Mouse (Mus musculus) gastrocnemius, postnatal 25 days (tissue): ENCODE measurements around the gene Tmem248. TPM values are rescaled to one million over a fixed set of nuclear protein-coding genes. Genes with fewer than 3 reads are reported as not detected.
A peak's percentile ranks its signal among the peaks of the same experiment; 100 is the strongest.
"Not testable (repeated sequence)": the region's sequence is repeated elsewhere in the genome, so short reads cannot be mapped to it uniquely, and the experiment has no call there.

Experiments
- DNase-seq: peaks from one replicate; pipeline ENCODE4 v3.0.0; 2022
- total RNA-seq, 2 experiments: library from RNA; stranded (reverse); gene quantifications; 1 replicate in 1 of 2; 2 replicates in 1 of 2; pipeline ENCODE4 v1.2.3; 2021

Gene Tmem248
- total RNA-seq, 2 experiments from 2014 or later, result 36.0 to 40.1 TPM

DNA sequence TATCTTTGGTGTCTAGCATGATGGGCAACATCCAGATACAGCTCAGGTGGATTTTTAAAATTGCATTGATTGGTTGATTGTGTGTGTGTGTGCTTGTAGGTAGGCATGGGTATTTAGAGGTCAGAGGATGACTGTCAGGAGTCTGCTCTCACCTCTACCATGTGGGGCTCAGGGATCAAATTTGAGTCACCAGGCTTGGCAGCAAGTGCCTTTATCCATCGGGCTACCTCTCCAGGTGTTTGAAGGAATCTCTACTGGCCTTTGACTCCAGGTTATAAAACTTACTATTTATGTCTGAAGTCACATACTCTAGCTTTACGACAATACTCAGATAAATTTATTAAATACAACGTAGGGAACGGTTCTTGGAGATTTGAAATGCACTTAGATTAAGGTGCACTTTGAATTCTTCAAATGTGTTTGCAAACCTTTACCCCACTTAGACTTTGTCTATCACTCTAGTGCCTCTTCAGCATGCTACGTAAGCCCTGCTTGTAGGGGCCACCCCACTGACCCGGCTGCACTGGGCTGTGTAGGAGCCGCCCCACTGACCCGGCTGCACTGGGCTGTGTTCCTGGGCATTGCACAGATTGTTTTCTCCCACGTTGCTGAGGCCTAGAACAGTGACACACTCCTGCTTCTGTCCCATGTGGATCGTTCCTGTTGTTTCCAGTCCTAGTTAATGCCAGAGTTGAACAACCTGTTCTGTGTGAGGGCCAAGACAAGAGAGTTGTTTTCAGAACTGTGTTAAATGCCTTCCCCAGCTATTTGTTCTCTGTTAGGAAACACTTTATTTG is 16.4 kb upstream of the Tmem248 start:
- DNase-seq, result no peak

DNA sequence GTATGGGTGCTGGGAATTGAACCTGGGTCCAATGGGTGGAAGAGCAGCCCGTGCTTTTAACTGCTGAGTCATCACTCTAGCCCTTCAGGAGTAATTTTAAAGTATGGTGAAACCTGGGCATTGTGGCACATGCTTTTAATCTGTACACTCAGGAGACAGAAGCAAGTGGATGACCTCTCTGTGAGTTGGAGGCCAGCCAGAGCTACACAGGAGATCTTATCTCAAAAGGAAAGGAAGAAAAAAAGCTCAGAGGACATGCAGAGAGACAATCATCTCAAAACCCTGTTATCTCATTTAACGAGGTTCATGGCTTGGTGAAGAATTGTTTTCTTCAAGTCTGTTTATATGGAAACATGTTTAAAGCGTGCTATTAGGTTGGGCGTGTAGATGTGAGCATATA is 12.9 kb upstream of the Tmem248 start:
- no peak for DNase-seq

DNA sequence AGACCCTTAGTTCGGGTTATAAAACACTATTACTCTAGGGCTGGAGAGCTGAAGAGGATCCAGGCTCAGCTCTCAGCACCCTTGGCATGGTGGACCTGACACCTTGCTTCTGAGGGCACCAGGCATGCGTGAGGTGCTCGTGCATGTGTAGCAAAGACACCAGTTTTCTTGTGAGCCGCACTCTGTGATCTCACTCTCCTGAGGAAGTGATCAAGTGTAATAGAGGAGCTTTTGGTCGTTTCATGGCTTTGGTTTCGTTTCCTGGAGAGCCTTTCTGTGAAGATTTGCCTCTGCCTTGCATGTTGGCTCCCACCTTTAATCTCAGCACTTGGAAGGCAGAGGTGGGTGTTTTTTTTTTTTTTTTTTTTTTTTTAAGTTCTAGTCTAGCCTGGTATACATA is 12.3 kb upstream of the Tmem248 start:
- DNase-seq, result no peak

DNA sequence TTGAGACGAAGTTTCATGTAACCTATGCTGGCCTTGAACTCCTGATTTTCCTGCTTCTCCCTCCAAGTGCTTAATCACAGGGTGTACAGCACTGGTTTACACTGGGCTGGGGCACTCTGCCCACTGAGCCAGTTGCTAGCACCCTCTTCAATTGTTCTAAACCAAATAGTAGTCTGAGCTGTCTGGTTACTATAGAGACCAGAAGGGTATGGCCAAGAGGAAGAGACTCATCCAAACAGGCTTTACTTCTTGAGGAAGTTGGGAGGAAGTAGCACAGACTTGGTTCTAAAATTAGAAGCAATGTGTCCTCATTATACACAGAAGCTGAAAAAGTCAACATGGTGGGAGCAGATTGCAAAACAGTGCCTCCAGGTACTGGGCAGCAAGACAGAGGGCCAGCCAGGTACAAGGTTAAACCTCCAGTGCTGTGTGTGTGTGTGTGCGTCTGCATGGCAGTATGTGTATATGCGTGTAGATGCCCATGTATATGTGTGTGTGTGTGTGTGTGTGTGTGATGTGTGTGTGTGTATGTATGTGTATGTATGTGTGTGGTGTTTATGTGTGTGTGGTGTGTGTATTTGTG is 11.3 kb upstream of the Tmem248 start:
- no peak for DNase-seq

DNA sequence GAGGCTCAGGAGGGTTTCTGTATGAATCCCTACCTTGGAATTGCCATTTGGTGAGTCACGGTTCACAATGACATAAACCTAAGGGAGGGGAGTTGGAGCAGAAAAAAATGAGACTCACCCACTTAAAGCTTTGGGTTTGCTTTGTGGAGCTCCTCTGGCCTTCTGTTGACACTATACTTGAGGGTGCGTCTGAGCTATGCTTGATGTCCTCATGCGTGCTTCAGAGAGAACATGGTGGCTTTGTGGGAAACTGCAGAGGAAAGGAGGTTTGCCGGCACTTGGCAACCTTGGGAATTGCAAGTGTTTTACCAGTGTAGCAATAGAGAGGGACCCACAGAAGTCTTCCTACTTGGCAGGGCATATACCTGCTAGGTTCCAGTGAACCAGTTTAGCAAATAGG is 9.6 kb upstream of the Tmem248 start:
- no peak for DNase-seq

DNA sequence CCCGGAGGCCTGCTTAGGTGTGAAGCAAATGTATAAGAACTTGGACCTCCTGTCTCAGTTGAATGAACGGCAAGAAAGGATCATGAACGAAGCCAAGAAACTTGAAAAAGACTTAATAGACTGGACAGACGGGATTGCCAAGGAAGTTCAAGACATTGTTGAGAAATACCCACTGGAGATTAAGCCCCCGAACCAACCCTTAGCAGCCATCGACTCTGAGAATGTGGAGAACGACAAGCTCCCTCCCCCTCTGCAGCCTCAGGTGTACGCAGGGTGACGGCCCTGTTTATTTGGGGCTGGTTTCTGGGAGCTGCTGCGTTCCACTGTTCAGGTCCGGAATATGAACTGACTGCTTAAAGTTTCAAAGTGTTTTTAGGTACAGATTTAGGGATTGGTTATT is 3.9 kb upstream of the Tmem248 start:
- DNase-seq, result no peak

DNA sequence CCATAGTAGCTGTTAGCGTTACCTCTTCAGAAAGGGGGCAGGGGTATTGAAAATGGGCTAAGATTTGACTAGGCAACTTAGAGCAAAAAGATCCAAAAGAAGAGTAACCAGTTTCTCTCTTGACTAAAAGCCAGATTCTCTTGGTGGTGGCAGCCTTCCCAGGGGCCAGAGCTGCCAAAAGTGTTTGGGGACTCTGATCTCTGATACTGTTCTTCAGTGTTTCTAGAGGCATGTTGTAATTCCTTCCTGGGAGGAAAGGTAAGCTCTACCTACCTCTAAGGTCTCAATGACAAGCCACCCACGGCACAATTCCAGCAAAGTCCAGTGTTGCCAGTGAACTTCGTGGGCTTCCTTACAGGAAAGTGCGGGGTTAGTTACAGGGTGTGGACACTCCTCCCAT is 525 bp downstream of the Tmem248 start:
- DNase-seq, result no peak

DNA sequence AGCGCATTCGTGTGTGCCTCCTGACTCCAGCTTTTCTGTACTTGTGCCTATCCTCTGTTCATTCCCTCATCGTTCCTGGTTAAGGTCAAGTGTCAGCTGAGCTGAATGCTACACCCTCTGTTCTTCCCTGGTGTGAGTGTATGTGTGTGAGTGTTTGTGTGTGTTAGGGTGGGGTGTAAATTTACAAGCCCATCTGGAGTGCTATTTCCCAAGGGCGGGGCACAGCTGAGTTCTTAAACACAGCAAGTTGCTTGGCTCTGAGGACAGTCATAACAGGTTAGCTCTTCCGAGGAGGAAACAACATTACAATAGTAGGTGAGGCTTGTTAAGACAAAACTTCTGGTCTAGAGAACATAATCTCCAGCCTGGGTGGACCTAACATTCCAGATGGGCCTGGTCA is 1.5 kb downstream of the Tmem248 start:
- DNase-seq, result no peak

DNA sequence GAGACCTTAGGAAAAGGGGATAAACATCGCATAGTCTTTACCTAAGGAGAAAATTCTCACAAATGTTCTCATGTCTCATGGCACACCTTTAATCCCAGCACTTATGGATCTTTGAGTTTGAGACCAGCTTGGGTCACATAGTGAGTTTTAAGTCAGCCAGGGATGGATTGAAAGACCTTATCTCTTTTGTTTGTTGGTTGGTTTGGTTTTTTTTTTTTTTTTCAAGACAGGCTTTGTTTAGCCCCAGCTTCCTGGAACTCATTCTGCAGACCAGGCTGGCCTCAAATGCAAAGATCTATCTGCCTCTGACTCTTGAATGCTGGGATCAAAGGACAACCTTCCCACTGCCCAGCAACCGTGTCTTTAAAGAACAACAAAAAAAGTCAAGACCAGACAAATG is 4.4 kb downstream of the Tmem248 start:
- DNase-seq, result no peak

DNA sequence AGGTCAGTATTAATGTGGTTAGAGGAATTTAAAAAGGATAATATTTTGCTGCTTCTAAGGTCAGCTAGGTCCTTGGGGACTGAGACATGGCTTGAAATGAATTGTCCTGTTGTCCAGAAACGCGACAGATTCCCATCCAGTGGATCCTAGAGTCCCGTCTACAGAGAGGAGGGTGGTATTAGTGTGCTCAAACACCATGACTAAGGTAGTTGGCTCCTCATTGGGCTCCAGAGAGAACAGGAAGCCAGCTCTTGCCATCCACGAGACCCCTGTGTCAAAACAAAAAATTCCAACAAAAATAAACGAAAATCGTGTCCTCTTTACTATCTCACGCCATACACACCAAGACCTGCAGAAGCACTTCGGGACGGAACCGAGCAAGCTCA is 4.9 kb downstream of the Tmem248 start:
- DNase-seq, result no peak

DNA sequence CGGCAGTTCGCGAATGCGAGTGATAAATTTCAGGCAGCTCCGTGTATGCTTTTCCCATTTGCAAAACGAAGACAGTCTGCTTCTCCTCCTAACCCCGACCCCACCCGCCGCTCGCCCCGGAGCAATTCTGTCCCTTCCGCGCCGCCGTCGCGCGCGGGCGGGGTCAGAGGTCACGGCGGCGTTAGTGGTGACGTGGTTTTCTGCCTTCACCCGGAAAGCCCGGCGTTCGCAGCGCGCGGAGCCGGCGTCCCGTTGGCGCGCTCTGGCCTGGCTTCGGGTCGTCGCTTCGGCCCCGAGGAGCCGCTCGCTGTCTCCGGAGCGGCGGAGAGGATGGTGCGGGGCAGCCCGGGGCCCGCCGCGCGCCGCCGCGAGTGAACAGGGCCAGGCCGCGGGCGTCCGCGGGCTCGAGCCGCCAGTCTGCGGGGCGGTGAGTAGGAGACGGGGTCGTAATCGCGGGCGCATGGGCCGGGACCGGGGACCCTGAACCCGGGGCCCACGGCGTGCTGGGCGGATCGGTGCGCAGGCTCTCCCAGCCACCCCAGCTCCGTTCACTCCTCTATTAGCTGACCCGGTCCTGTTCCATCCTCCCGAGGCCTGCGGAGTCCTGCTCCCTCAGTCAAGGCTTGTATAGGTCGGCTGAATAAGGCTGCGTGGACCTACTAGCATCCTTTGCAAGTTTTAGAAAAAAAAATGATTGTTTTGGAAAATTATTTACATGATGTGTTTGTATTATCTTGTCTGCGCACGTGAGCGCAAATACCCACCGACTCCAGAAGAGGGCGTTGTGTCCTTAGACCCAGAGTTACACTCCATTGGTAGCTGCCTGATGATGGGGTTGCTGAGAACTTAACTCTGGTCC is 5.5 kb downstream of the Tmem248 start:
- peak; percentile 96 for DNase-seq

DNA sequence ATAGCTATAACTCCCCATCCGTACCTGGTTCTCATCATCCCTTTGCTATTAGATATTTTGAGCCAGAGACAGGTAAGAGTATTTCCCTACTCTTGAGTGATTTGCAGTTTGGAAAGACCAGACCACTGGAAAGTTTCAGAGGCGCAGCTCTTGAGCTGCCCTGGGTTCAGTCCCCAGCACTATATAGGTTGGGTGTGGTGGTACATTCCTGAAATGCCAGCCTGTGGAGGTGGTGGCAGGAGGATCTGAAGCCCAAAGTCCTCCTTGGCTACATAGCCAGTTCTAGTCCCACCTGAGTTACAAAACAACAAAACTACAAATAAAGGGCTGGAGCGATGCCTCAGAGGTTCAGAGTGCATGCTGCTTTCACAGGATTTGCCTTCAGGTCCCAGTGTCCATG is 9.9 kb downstream of the Tmem248 start:
- DNase-seq, result no peak

DNA sequence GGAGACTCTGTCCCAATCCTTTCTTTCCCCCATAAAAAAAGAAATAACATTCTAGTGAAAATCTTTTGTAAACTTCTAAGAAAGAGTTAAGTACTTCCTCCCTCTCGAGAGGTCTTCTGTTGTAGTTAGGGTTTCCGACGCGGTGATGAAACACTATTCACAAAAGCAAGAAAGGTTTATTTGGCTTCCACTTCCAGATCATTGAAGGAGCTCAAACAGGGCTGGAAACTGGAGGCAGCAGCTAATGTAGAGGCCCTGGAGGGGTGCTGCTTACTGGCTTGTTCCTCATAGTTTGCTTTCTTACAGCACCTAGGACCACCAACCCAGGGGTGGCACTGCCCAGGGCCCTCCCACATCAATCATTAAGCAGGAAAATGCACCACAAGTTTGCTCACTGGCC is 11.2 kb downstream of the Tmem248 start:
- no peak for DNase-seq

DNA sequence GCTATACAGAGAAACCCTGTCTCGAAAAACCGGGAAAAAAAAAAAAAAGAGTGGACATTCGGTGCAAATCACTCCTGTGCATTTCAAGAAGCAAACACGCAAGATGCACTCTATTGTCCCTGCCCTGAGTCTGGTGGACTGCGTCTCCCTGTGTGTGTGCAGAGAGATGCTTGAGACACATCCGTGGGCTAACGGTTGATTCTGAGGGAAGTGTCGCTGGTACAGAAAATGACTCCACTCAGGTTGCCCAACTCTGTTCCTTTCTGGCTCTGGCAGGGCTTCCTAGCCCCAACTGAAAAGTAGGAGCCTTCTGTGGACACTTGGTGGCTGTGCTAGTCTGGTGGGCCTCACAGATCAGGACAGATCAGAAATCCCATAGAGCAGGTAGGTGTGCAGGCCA is 19.4 kb downstream of the Tmem248 start:
- DNase-seq, result no peak

DNA sequence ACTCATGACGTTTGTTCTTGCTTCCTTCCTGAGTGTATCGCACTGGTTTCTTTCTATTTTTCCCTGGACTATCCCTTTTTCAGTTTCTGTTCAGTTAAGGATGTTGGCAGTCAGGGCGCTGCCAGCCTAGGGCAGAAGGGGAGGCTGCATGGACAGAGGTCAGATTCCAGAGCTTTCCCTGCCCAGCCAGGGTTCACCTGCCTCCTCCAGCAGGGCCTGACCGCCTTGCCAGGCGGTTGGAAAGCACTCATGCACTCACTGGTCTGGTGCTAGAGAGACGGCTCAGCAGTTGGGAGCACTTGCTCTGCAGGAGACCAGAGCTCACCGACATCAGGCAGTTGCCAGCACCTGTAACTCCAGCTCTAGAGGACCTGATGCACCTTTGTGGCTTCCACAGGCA is 22.4 kb downstream of the Tmem248 start:
- no peak for DNase-seq

DNA sequence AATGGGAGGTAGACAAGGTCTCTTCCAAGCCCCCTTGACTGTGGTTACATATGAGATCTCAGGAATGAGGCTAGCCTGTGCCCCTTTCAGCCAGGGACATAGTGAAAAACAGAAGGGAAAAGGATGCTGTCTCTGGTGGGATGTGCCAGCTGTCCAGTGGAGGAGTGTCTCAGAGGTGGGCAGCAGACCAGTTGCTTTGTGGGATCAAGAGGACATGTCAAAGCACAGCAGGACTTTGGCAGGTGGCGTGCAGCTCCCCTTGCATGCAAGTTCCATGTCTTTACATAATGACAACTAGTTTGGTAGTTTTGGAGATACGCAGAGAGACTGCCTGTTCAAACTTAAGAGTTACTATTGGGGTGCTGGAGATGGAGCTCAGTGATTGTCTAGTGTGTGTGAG is 23.0 kb downstream of the Tmem248 start:
- no peak for DNase-seq

DNA sequence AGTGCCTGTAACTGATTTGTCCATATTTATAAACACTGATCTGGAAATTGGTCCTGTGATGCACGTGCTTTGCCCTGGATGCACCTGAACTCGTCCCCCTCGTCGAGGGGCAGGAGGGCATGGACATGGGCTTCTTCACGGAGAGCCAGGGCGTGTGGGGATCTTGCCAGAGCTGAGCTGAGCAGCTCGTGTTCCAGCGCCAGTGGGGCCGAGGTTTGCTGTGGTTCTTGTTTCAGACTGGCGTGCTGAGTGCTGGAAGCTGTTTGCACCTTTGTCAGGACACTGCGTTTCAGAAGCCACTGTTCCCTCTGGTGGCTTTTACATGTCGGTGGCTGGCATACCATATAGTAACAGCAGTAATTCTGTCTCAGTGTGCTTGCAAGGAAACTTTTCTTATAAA is 24.5 kb downstream of the Tmem248 start:
- DNase-seq, result no peak

DNA sequence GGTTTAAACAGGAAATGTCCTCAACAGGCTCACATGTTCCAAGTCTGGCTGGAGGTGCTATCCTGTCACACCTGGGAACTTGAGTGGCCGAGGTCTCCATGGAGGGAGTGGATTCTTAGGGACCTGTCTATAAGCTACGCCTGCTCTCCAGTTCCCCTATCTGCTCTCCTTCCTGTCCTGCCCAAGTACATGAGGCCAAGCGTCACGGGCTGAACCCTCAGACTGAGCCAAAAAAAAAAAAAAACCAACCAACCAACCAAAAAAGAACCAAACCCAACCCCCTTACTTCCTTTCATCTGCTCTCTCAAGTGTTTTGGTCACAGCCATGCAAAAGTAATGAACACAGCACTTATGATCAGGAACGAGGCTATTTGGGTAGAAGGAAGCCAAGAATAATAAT is 30.9 kb downstream of the Tmem248 start:
- no peak for DNase-seq

DNA sequence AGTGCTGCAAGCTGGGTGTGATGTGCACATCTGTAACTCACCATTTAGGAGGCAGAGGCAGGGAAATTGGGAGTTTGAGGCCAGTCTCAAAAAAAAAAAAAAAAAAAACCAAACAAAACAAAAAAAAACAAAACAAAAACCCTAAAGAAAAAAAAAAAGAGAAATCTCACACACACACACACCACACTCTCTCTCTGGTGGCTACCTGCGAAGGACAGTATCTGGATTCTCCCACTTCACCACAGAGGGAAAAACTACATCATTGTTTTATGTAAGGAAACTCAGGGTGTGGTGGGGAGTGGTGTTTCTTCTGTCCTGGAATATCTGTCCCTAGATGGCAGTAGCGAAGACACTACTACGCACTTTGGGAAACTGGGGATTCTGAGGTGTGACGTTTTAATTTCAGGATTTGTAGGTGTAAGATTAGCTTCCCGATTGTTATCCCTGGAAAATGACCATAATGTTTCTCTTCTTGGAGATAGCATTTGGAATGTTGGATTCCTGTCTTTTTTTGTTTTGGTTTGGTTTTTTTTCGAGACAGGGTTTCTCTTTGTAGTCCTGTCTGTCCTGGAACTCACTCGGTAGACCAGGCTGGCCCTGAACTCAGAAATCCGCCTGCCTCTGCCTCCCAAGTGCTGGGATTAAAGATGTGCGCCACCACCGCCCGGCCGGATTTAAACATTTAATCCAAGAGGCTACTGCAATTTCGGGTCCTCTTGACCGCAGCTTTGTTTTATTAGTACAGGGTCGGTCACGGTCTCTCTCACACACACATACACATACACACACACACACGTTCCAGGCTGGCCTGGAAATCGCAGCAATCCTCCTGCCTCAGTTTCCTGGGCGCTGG is 37.5 kb downstream of the Tmem248 start:
- DNase-seq, result no peak

DNA sequence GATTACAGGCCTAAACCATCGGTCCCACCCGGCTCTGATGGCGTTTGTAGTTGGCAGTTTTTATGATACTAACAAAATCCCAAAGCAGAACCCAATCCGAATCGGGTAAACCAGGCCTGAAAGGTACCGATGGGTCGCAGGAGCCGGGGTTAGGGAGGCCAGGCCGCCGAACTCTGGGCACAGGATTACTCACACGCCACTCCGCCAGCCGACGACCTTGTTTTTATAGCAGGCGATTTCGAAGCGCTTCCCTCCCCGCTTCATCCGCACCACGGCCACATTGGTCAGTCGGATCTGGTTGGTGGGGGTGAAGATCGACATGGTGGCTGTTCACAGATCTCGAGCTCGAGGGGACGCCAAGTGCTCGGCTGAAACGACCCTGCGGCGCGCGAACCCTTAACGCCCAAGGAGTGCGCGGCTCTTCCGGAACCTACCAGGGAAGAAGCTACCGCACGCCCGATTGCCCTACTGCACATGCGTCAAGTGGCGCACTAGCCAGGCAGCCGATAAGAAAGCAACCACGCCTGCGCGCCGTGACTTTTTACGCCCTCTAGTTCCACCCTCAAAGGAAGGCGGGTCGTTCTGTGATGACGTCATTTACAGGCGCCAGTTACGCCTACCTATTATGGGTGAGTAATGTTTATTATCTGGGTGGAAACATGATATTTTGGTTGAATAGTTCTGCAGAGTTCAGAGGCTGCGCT is 38.3 kb downstream of the Tmem248 start, which contains the start of the genes Sbds and Tyw1:
TSS of gene Sbds (minus strand) at position 514 of the 704 bp plus-strand sequence.
TSS of gene Tyw1 (plus strand) at position 603 of the 704 bp plus-strand sequence.
- DNase-seq, result peak; percentile 96

DNA sequence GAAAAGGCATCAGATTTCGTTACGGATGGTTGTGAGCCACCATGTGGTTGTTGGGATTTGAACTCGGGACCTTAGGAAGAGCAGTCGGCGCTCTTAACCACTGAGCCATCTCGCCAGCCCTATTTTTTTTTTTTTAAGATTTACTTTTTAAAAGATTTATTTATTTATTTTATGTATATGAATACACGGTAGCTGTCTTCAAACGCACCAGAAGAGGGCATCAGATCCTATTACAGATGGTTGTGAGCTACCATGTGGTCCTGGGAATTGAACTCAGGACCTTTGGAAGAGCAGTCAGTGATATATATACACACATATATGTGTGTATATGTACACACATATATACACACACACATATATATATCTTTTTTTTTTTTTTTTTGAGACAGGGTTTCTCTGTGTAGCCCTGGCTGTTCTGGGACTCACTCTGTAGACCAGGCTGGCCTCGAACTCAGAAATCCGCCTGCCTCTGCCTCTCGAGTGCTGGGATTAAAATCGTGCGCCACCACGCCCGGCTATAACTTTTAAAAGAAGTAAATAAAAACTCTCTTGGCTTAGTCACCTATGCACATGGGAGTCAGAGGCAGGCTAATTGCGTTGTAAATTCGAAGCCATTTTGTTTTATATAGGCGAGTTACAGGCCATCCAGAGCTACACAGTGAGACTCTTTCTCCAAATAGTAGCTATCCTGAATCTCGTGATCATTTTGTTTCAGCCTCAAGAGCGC is 39.1 kb downstream of the Tmem248 start:
- DNase-seq, result not testable (repeated sequence)
